Mouse (Mus musculus): ENCODE data around the gene Crybg1. TPM values are rescaled to one million over a fixed set of nuclear protein-coding genes. Genes with fewer than 3 reads are reported as not detected.

Gene Crybg1
- polyA plus RNA-seq, 2 experiments: 3.1 to 5.1 TPM

DNA sequence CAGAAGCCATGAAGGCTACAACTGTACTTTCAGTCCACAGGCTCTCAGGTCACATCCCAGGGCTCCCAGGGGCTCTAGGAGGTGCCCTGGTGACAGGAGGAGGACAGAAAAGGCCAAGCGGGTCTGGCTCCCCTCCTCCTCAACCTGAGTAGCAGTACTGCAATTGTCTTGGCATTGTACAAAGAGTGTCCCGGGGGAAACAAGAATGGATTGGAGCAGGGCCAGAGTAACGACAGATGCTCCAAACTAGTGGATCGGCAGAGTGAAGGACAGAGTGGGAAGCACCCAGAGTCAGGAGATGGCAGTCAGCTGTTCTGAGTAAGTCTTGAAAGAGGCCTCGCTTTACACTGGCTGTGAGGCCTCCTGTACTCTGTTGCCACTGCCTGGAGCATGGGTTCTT, 18.4 kb upstream of the Crybg1 start:
- Histone ChIP-seq H3K9me3 (ENCODE audit: control insufficient read depth, low read length) (no peaks in the 10 kb centered on the region), H3K27me3 (ENCODE audit: control insufficient read depth, insufficient read depth, low read length) (no peaks in the 10 kb centered on the region), H3K4me3 (replicated peaks; ENCODE audit: low read length) (no peak overlapping the region), H3K4me1 (ENCODE audit: control insufficient read depth, insufficient read depth, low read length) (peaks cover 5% of the 10 kb centered on the region; the same call in 1 of the 2 replicates), H3K9ac (ENCODE audit: low read depth, low read length, severe bottlenecking) (no peak overlapping the region), H3K27ac (replicated peaks; ENCODE audit: low read depth, low read length) (no peak overlapping the region), H3K4me2 (replicated peaks; ENCODE audit: low read depth, low read length, severe bottlenecking) (no peak overlapping the region), H3K36me3 (ENCODE audit: control insufficient read depth, insufficient read depth, low read length) (no peaks in the 10 kb centered on the region)
- ATAC-seq (ENCODE audit: low FRiP score, low read depth): no peak
- TF ChIP-seq POLR2A (IDR thresholded peaks at IDR 0.05; ENCODE audit: borderline replicate concordance, extremely low read depth, insufficient read depth, insufficient read length): no peak
- DNase-seq (ENCODE audit: low spot score): no peak
- 82% methylated on average over 5 of the region's 5 CpGs for WGBS

DNA sequence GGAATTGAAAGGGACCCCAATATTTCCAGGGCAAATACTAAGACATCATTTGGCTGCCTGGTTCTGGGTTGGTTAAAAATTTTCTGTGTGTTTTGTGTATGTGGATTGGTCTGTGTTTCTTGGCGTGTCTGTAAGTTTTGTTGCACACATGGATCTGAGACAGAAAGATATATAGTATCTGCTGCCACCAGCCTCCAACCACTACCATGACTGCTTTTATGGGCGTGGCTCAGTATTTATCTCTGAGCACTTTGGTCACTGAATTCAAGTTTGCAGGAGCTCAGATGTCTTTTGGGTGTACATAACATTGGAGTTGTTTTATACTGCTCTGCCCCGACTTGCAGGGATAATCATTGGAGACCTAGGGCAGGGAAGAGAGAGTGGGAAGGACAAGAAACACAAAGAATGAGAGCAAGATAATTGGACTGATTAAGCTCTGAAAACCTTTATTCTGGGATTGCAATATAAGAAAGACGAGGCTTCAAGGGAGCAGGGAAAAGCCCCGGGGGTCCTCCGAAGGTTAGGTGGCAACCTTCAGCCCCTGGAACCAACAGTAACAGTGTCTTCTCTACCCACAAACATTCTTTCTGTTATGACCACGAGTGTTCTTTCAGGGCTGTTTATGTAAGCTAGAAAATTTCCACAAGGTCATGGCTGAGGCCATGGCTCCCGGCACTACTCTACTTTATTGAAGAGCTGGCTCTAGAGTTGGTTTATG, 15.8 kb upstream of the Crybg1 start:
- TF ChIP-seq POLR2A (IDR thresholded peaks at IDR 0.05; ENCODE audit: borderline replicate concordance, extremely low read depth, insufficient read depth, insufficient read length): no peak

DNA sequence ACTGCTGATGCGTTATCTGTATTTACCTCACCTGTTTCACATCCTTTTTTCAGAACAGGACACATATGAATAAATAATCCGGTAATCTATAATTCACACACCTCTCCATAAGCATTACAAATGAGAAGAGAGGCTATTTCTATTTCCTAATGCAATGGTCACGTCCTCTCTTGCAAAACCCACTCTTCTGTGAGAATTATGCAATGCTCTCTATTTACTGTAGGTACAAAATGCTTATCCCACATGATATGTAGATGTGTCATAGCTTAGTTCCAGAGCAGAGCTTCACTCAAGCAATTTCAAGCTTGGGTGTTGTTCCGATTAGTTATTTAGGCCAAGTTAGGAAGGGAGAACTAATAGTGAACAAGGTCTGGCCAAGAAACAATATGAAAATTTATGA, 14.4 kb upstream of the Crybg1 start:
- ATAC-seq (ENCODE audit: low FRiP score, low read depth) (no peak), DNase-seq (ENCODE audit: low spot score) (no peak)
- 87% methylated on average over 4 of the region's 4 CpGs for WGBS
- H3K27me3 ChIP-seq (ENCODE audit: control insufficient read depth, insufficient read depth, low read length): no peaks in the 10 kb centered on the region
- H3K4me3 ChIP-seq (replicated peaks; ENCODE audit: low read length): no peak overlapping the region
- H3K27ac ChIP-seq (replicated peaks; ENCODE audit: low read depth, low read length): no peak overlapping the region
- H3K9ac ChIP-seq (ENCODE audit: low read depth, low read length, severe bottlenecking): no peak overlapping the region
- H3K4me2 ChIP-seq (replicated peaks; ENCODE audit: low read depth, low read length, severe bottlenecking): no peak overlapping the region
- H3K9me3 ChIP-seq (ENCODE audit: control insufficient read depth, low read length): no peaks in the 10 kb centered on the region
- H3K36me3 ChIP-seq (ENCODE audit: control insufficient read depth, insufficient read depth, low read length): no peaks in the 10 kb centered on the region
- no peaks in the 10 kb centered on the region for H3K4me1 ChIP-seq (ENCODE audit: control insufficient read depth, insufficient read depth, low read length)
- TF ChIP-seq POLR2A (IDR thresholded peaks at IDR 0.05; ENCODE audit: borderline replicate concordance, extremely low read depth, insufficient read depth, insufficient read length): no peak

More for the DNA sequence above, 15.8 kb upstream of the Crybg1 start:
- no peak overlapping the region for H3K4me2 ChIP-seq (replicated peaks; ENCODE audit: low read depth, low read length, severe bottlenecking)
- no peak overlapping the region for H3K27ac ChIP-seq (replicated peaks; ENCODE audit: low read depth, low read length)
- no peak for DNase-seq (ENCODE audit: low spot score)
- H3K9me3 ChIP-seq (ENCODE audit: control insufficient read depth, low read length): no peaks in the 10 kb centered on the region
- H3K36me3 ChIP-seq (ENCODE audit: control insufficient read depth, insufficient read depth, low read length): no peaks in the 10 kb centered on the region
- H3K9ac ChIP-seq (ENCODE audit: low read depth, low read length, severe bottlenecking): no peak overlapping the region
- no peak for ATAC-seq (ENCODE audit: low FRiP score, low read depth)
- H3K4me1 ChIP-seq (ENCODE audit: control insufficient read depth, insufficient read depth, low read length): no peaks in the 10 kb centered on the region
- H3K4me3 ChIP-seq (replicated peaks; ENCODE audit: low read length): no peak overlapping the region
- 71% methylated on average over 8 of the region's 8 CpGs for WGBS
- H3K27me3 ChIP-seq (ENCODE audit: control insufficient read depth, insufficient read depth, low read length): no peaks in the 10 kb centered on the region

DNA sequence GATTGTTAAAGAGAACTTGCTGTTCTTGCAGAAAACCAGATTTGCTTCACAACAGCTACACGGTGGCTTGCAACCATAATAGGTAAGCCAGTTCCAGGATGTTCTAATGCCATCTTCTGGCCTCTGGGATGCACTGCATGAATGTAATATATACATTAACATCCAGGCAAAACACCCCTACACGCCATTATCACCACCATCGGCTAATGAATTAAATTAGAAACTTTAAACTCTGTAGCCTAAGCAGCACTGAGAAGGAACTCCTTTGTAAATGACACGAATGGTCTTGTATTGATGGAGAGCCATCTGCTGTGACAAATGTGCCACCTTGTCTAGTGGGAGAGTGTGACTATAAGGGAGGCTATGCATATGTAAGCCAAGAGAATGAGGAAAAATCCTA, 11.5 kb upstream of the Crybg1 start:
- H3K4me2 ChIP-seq (replicated peaks; ENCODE audit: low read depth, low read length, severe bottlenecking): no peak overlapping the region
- H3K36me3 ChIP-seq (ENCODE audit: control insufficient read depth, insufficient read depth, low read length): no peaks in the 10 kb centered on the region
- H3K9me3 ChIP-seq (ENCODE audit: control insufficient read depth, low read length): no peaks in the 10 kb centered on the region
- H3K9ac ChIP-seq (ENCODE audit: low read depth, low read length, severe bottlenecking): no peak overlapping the region
- H3K4me3 ChIP-seq (replicated peaks; ENCODE audit: low read length): no peak overlapping the region
- ATAC-seq (ENCODE audit: low FRiP score, low read depth) (no peak), DNase-seq (ENCODE audit: low spot score) (no peak)
- TF ChIP-seq POLR2A (IDR thresholded peaks at IDR 0.05; ENCODE audit: borderline replicate concordance, extremely low read depth, insufficient read depth, insufficient read length): no peak
- no peaks in the 10 kb centered on the region for H3K4me1 ChIP-seq (ENCODE audit: control insufficient read depth, insufficient read depth, low read length)
- no peaks in the 10 kb centered on the region for H3K27me3 ChIP-seq (ENCODE audit: control insufficient read depth, insufficient read depth, low read length)
- H3K27ac ChIP-seq (replicated peaks; ENCODE audit: low read depth, low read length): no peak overlapping the region
- WGBS: 40% methylated on average over 4 of the region's 4 CpGs

DNA sequence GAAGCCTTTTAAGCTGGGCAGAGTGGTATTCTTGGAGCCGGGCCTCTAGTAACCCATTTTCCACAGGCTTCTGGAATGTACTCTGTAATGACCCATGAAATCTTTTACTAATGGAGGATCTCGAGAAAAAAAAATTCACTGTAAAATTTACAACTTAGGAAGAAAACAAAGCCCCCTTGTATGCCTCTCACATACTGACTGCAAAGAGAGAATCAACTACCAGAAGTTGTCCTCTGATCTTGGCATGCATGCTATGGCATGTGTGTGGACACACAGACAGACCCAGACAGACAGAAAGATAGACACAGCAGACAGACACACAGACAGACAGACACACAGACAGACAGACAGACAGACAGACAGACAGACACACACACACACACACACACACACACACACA, 8.8 kb upstream of the Crybg1 start:
- no peak for ATAC-seq (ENCODE audit: low FRiP score, low read depth)

More for the DNA sequence above, 8.8 kb upstream of the Crybg1 start:
- DNase-seq (ENCODE audit: low spot score): no peak
- no peak overlapping the region for H3K4me3 ChIP-seq (replicated peaks; ENCODE audit: low read length)
- no peak for TF ChIP-seq POLR2A (IDR thresholded peaks at IDR 0.05; ENCODE audit: borderline replicate concordance, extremely low read depth, insufficient read depth, insufficient read length)
- H3K27ac ChIP-seq (replicated peaks; ENCODE audit: low read depth, low read length): no peak overlapping the region
- no peak overlapping the region for H3K4me2 ChIP-seq (replicated peaks; ENCODE audit: low read depth, low read length, severe bottlenecking)
- WGBS: 9% methylated on average over 2 of the region's 2 CpGs
- no peaks in the 10 kb centered on the region for H3K27me3 ChIP-seq (ENCODE audit: control insufficient read depth, insufficient read depth, low read length)
- no peak overlapping the region for H3K9ac ChIP-seq (ENCODE audit: low read depth, low read length, severe bottlenecking)
- H3K9me3 ChIP-seq (ENCODE audit: control insufficient read depth, low read length): no peaks in the 10 kb centered on the region
- no peaks in the 10 kb centered on the region for H3K4me1 ChIP-seq (ENCODE audit: control insufficient read depth, insufficient read depth, low read length)
- H3K36me3 ChIP-seq (ENCODE audit: control insufficient read depth, insufficient read depth, low read length): no peaks in the 10 kb centered on the region
